Mouse (Mus musculus): ENCODE results near the gene Cenpk. TPM values are rescaled to one million over a fixed set of nuclear protein-coding genes. Genes with fewer than 3 reads are reported as not detected.
"Not testable (repeated sequence)": the region's sequence is repeated elsewhere in the genome, so short reads cannot be mapped to it uniquely, and the experiment has no call there.

Gene Cenpk
- total RNA-seq (2021), result 1 to 10 TPM in 1 of 2 experiments, under 1 TPM in 1; 0.65 to 1.7 TPM
- long read RNA-seq, experiment 1, result 0 reads
- long read RNA-seq, experiment 2, result 0 reads

DNA sequence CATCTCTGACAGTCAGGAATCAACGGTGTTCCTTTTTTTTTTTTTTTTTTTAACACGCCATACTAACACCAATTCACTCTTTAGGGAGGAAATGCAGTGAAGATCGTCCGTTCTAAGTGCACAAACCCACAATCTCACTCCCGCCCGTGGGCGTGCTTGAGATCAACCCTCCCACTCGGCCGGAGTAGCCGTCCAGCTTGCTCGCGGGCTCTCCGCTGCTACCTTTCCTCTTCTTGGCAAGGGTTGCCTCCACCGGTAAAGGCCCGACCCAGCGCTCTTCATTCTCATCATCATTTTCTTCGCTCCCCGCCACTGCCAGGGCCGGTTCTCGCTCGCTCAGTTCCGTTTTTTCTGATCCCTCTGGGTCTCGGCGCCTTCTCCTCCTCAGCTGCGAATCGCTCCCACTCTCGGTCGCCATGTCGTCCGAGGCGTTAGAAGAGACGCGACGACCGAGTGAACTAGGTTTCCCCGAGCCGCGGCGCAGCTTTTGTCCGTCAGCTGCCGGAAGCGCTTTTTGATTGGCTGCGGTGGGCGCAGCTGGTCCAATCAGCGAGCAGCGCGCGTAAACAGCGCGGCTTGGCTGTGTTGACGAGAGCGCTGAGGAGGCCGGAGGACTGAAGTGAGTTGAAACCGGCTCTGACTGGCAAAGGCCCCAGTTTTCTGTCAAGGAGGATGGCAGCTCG is at the start of gene Cenpk, which contains the start of gene Ppwd1:
TSS of gene Cenpk (plus strand) at position 228 of the 683 bp plus-strand sequence.
TSS of gene Ppwd1 (minus strand) at position 460 of the 683 bp plus-strand sequence.
- intact Hi-C loops (cut with DNase I), result no loop called here
- Histone ChIP-seq H3K4me3 (peak within 1 kb of the TSS; percentile 90), H3K27ac (peak within 1 kb of the TSS; percentile 94)
- peak; percentile 97 to 98 for DNase-seq (ENCODE audit: extremely low spot score in 1 of 2, low spot score in 2 of 2)
- TF ChIP-seq CTCF (IDR thresholded peaks at IDR 0.05), result no peak

DNA sequence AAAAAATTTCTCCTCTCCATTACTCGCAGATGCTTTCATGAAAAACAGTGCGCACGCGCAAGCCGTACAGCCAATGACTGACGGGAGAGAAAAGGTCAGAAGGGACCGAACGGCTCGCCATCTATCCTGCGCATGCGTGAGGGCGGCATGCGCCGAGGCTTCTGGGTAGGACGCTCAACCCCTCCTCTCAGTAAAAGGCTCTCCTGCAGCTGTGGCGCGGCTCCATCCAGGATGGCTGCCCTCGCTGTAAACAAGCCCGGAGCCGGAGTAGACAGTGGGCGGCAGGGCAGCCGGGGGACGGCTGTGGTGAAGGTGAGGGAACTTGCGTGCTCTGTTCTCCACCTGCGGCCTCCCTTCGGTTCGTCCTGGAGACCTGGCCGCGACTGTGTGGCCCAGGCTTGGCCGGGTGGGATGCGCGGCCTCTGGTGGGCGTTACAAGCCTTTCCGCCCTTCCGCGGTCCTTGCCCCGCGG is 49.7 kb upstream of the Cenpk start, which contains the start of gene Trim23:
TSS of gene Trim23 (plus strand) at position 148 of the 472 bp plus-strand sequence.
- H3K4me3 ChIP-seq, result peak within 1 kb of the TSS; percentile 73
- peak; percentile 3; the same call in 1 of the 2 replicates for TF ChIP-seq CTCF (IDR thresholded peaks at IDR 0.05)
- DNase-seq (ENCODE audit: extremely low spot score in 1 of 2, low spot score in 2 of 2), result peak; percentile 94 to 97
- intact Hi-C loops (cut with DNase I), result no loop called here
- peak within 1 kb of the TSS; percentile 95 for H3K27ac ChIP-seq

DNA sequence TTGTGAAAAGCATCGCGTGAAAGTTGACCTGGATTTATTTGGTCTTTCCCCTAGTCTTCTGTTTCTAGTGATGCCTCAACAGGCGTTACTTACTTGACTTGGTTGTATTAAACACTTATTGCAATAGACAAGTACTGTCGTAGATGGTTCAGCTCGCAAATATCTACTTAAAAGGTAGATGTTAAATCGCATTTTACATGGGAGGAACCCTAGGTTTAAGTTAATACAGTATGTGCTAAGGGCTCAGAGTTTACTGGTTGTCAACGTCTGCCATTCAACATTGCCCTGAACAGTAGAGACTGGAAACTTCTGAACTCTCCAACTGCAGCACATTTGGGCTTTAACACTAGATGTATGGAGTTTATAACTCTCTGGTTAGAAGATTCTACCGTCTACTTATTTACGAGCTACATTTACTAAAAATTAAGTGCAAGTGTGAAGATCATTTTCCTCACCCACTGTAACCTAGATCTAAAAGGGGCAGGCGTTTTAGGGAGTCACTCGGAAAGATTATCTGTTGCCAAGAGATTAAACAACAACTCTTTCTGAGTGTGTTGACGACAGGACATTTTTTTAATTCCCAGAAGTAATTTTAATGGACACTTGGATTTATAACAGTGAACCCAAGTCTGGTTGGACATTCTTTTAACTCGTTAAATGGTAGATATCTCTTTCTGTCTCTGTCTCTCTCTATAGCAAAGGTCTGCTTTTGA is 49.1 kb upstream of the Cenpk start:
- DNase-seq (ENCODE audit: extremely low spot score in 1 of 2, low spot score in 2 of 2), result no peak
- intact Hi-C loops (cut with DNase I), result no loop called here
- no peak for TF ChIP-seq CTCF (IDR thresholded peaks at IDR 0.05)
- Histone ChIP-seq H3K4me3 (peak overlapping the region; percentile 73), H3K27ac (peak overlapping the region; percentile 95)

- no peak overlapping the region for H3K4me3 ChIP-seq
- TF ChIP-seq CTCF (IDR thresholded peaks at IDR 0.05), result no peak
- DNase-seq (ENCODE audit: extremely low spot score in 1 of 2, low spot score in 2 of 2), result no peak
- H3K27ac ChIP-seq, result no peak overlapping the region
- intact Hi-C loops (cut with DNase I), result loop anchor here (5.0 kb wide), 1 partner anchor 35 kb away; no protein-coding TSS in a partner anchor
Observed at GRCm38 (mm10) chr13:104187357-104187756, 41.1 kb upstream of the Cenpk start.

DNA sequence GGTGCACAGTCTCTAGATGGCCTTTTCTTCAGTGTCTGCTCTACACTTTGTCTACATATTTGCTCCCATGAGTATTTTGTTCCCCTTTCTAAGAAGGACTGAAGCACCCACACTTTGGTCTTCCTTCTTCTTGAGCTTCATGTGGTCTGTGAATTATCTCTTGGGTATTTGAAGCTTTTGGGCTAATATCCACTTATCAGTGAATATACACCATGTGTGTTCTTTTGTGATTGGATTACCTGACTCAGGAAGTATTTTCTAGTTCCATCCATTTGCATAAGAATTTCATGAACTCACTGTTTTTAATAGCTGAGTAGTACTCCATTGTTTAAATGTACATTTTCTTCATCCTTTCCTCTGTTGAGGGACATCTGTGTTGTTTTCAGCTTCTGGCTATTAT is 32.5 kb upstream of the Cenpk start:
- not testable (repeated sequence) for DNase-seq (ENCODE audit: extremely low spot score in 1 of 2, low spot score in 2 of 2); H3K27ac ChIP-seq; H3K4me3 ChIP-seq
- intact Hi-C loops (cut with DNase I), result loop anchor here (5.0 kb wide), 1 partner anchor 596 kb away; the partner anchor contains the start of gene Srek1ip1

GRCm38 (mm10) chr13:104204313-104204712 is 24.1 kb upstream of the Cenpk start:
- intact Hi-C loops (cut with DNase I), result loop anchor here (2.0 kb wide), 1 partner anchor 14 kb away; no protein-coding TSS in a partner anchor
- no peak overlapping the region for H3K27ac ChIP-seq
- DNase-seq (ENCODE audit: extremely low spot score in 1 of 2, low spot score in 2 of 2), result no peak
- TF ChIP-seq CTCF (IDR thresholded peaks at IDR 0.05), result peak; percentile 18; the same call in 1 of the 2 replicates
- no peak overlapping the region for H3K4me3 ChIP-seq

- no peak for DNase-seq (ENCODE audit: extremely low spot score in 1 of 2, low spot score in 2 of 2)
- intact Hi-C loops (cut with DNase I), result no loop called here
- Histone ChIP-seq H3K4me3 (peak overlapping the region; percentile 90), H3K27ac (no peak overlapping the region)
- TF ChIP-seq CTCF (IDR thresholded peaks at IDR 0.05), result no peak
Observed at GRCm38 (mm10) chr13:104227478-104227877, 933 bp upstream of the Cenpk start.

DNA sequence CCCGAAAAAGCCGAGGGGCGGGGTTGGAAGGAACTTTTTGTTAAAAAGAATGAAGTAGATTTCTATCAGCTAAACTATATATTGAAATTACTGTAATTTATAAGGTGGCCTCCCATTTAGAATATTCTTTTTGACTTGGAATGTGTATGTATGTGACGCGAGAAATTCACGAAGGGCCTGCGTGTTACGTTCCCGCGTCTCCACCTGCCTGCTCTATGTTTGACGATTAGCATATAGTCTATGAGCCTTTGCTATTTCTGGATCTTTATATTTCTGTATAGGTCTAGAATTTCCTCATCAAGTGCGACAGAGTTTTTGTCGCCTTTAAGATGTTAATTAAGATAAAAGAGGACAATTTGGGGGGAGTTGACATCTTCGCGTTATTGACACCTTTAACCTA is 770 bp downstream of the Cenpk start:
- intact Hi-C loops (cut with DNase I), result no loop called here
- H3K27ac ChIP-seq, result no peak overlapping the region

GRCm38 (mm10) chr13:104258997-104259396 is 30.6 kb downstream of the Cenpk start:
- no peak for TF ChIP-seq CTCF (IDR thresholded peaks at IDR 0.05)
- intact Hi-C loops (cut with DNase I), result no loop called here
- no peak overlapping the region for H3K27ac ChIP-seq
- no peak for DNase-seq (ENCODE audit: extremely low spot score in 1 of 2, low spot score in 2 of 2)
- H3K4me3 ChIP-seq, result no peak overlapping the region

More for the DNA sequence above, 770 bp downstream of the Cenpk start:
- H3K4me3 ChIP-seq, result peak overlapping the region; percentile 90
- no peak for TF ChIP-seq CTCF (IDR thresholded peaks at IDR 0.05)
- no peak for DNase-seq (ENCODE audit: extremely low spot score in 1 of 2, low spot score in 2 of 2)

DNA sequence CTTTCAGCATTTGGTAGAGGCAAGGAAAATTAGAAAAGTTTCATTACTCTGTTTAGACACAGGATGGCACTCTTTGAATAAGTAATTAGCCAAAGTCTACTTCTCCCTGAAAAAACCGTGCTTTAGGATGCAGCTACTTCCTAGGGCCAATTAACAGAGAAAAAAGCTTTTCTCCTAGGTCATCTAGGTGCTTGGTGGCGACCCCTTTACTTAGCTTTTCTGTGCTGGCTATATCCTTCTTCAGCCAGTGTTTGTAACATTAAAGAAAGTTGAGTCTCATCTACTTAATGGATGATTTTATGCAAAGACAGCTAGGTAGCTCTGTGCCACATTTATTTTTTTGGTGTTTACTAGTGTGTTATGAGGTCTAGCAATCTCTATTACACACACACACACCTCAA is 56.6 kb downstream of the Cenpk start:
- no peak for DNase-seq (ENCODE audit: extremely low spot score in 1 of 2, low spot score in 2 of 2)
- Histone ChIP-seq H3K4me3 (peak overlapping the region; percentile 47), H3K27ac (peak overlapping the region; percentile 81)
- peak; percentile 72 for TF ChIP-seq CTCF (IDR thresholded peaks at IDR 0.05)
- intact Hi-C loops (cut with DNase I), result loop anchor here (1.0 to 5.0 kb wide), 2 partner anchors 396 to 652 kb away; no protein-coding TSS in a partner anchor

GRCm38 (mm10) chr13:104285737-104286311 is 57.4 kb downstream of the Cenpk start:
- DNase-seq (ENCODE audit: extremely low spot score in 1 of 2, low spot score in 2 of 2), result peak in 1 of 2 experiments; percentile 13
- Histone ChIP-seq H3K27ac (peak overlapping the region; percentile 81), H3K4me3 (peak overlapping the region; percentile 47)
- TF ChIP-seq CTCF (IDR thresholded peaks at IDR 0.05), result no peak
- intact Hi-C loops (cut with DNase I), result loop anchor here (1.0 to 5.0 kb wide), 3 partner anchors 395 to 651 kb away; no protein-coding TSS in a partner anchor
